Mouse (Mus musculus) myocyte (in vitro differentiated cells): ENCODE measurements around the gene Frem2.

Source experiments
- E2F4 ChIP-seq: IDR thresholded peaks from one replicate; pipeline ENCODE4 v1.6.1; 2011; ENCODE audit warnings: mild to moderate bottlenecking, control low read depth, moderate library complexity; ENCODE audit not compliant: insufficient read depth
- MAX ChIP-seq: IDR thresholded peaks from one replicate; pipeline ENCODE4 v1.6.1; 2011; ENCODE audit warnings: low read depth, mild to moderate bottlenecking, control low read depth
- POLR2A ChIP-seq: IDR thresholded peaks from one replicate; pipeline ENCODE4 v1.6.1; 2011; ENCODE audit warnings: low read depth, mild to moderate bottlenecking, control low read depth, moderate library complexity; ENCODE audit not compliant: insufficient read length
- POLR2AphosphoS2 ChIP-seq: IDR thresholded peaks from one replicate; pipeline ENCODE4 v1.6.1; 2011; ENCODE audit warnings: low read depth, control low read depth; ENCODE audit not compliant: insufficient read length
- REST ChIP-seq: IDR thresholded peaks from one replicate; pipeline ENCODE4 v1.6.1; 2011; ENCODE audit warnings: mild to moderate bottlenecking, control low read depth, moderate library complexity; ENCODE audit not compliant: insufficient read depth, insufficient read length
- USF1 ChIP-seq: IDR thresholded peaks from one replicate; pipeline ENCODE4 v1.6.1; 2011; ENCODE audit warnings: low read depth, mild to moderate bottlenecking, control low read depth, moderate library complexity

- TF ChIP-seq USF1 (peak; percentile 40), POLR2A (no peak), REST (no peak), POLR2AphosphoS2 (no peak), MAX (no peak), E2F4 (no peak)
These were observed 73.9 kb downstream of the Frem2 start for GRCm38 (mm10) chr3:53583248-53583647.
